Comparison of ENCODE assay signal across 16 mouse cellular contexts in genomic region chr19:56599996-56600395, GRCm38 (mm10). TPM values are rescaled to one million over a fixed set of nuclear protein-coding genes. Genes with fewer than 3 reads are reported as not detected.
DNase-seq lines count a peak whose midpoint lies in the region; ATAC-seq lines count a peak whose summit lies in the region.
"Had no signal": no experiment of that assay in that cellular context is flagged by ENCODE, and none has a peak within 500 bp of the region (broad histone marks: within the 10 kb centered on the region; RNA-seq: fewer than 3 reads in every experiment).

No protein-coding gene starts in this region.

- H3K4me3 ChIP-seq in heart, embryonic 15.5 days = no peak overlapping the region
- no peak overlapping the region for H3K4me3 ChIP-seq in heart, embryonic 10.5 days
- H3K4me3 ChIP-seq: embryonic facial prominence, embryonic 13.5 days; midbrain, embryonic 15.5 days had no signal

- no peak for ATAC-seq in heart, embryonic 15.5 days (replicated peaks; ENCODE audit: insufficient number of reproducible peaks, insufficient read depth, low FRiP score, low read depth)
- ATAC-seq: midbrain, embryonic 15.5 days had no signal

- H3K4me2 ChIP-seq in heart, embryonic 15.5 days = no peak overlapping the region
- H3K4me2 ChIP-seq: embryonic facial prominence, embryonic 13.5 days; midbrain, embryonic 15.5 days had no signal

- H3K27me3 ChIP-seq in heart, embryonic 15.5 days = no peaks in the 10 kb centered on the region
- H3K27me3 ChIP-seq in heart, embryonic 10.5 days (ENCODE audit: insufficient read depth, poor library complexity, severe bottlenecking) = no peaks in the 10 kb centered on the region
- H3K27me3 ChIP-seq: embryonic facial prominence, embryonic 13.5 days; midbrain, embryonic 15.5 days had no signal

- H3K4me1 ChIP-seq in heart, embryonic 15.5 days (replicated peaks) = peaks cover 42% of the 10 kb centered on the region
- H3K4me1 ChIP-seq in heart, embryonic 10.5 days = peaks cover 20% of the 10 kb centered on the region
- H3K4me1 ChIP-seq: embryonic facial prominence, embryonic 13.5 days; midbrain, embryonic 15.5 days had no signal

- no peak for DNase-seq in heart, embryonic 10.5 days (ENCODE audit: low spot score)
- peak; percentile 54 to 58 for DNase-seq in kidney, postnatal 4 days
- no peak for DNase-seq in kidney, postnatal 25 days
- DNase-seq in urinary bladder, postnatal 14 days (ENCODE audit: low spot score) = peak; percentile 37
- DNase-seq in urinary bladder, postnatal 25 days (ENCODE audit: low spot score) = no peak
- DNase-seq in cerebellum, postnatal 4 days (ENCODE audit: low spot score in 2 of 2) = no peak
- no peak for DNase-seq in B cell, adult 2 months
- DNase-seq: cerebellum, postnatal 25 days; gastrocnemius, postnatal 36 days; layer of hippocampus, adult 9-11 months; retina, postnatal 1 day had no signal

- no peaks in the 10 kb centered on the region for H3K9me3 ChIP-seq in heart, embryonic 15.5 days (replicated peaks)
- no peaks in the 10 kb centered on the region for H3K9me3 ChIP-seq in heart, embryonic 10.5 days
- H3K9me3 ChIP-seq: embryonic facial prominence, embryonic 13.5 days; G1E; midbrain, embryonic 15.5 days had no signal

- H3K9ac ChIP-seq in heart, embryonic 15.5 days = no peak overlapping the region
- H3K9ac ChIP-seq: embryonic facial prominence, embryonic 13.5 days; midbrain, embryonic 15.5 days had no signal

- H3K36me3 ChIP-seq in heart, embryonic 15.5 days = peaks cover 31% of the 10 kb centered on the region
- H3K36me3 ChIP-seq in heart, embryonic 10.5 days = peaks cover 45% of the 10 kb centered on the region

- WGBS in heart, embryonic 15.5 days = 32% methylated on average over 3 of the region's 3 CpGs
- WGBS in heart, embryonic 10.5 days = 90% methylated on average over 3 of the region's 3 CpGs

- peak overlapping the region; percentile 68 for H3K27ac ChIP-seq in heart, embryonic 15.5 days
- H3K27ac ChIP-seq in heart, embryonic 10.5 days = no peak overlapping the region
- H3K27ac ChIP-seq: embryonic facial prominence, embryonic 13.5 days; macrophage; midbrain, embryonic 15.5 days had no signal

RNA-seq across cellular contexts. Expression of gene Nhlrc2, which starts 51.9 kb away (rescaled TPM):
- 14.4 and 14.9 TPM in 2 replicates for polyA plus RNA-seq in heart, embryonic 15.5 days (2015; fragmentation: Nextera tagmentation; extraction: Ambion mirVana)
- polyA plus RNA-seq in heart, embryonic 10.5 days (2016; fragmentation: Nextera tagmentation; extraction: Ambion mirVana) = 13.9 and 16.8 TPM in 2 replicates

RNA-seq across cellular contexts. Expression of gene Dclre1a, which starts 52.0 kb away (rescaled TPM):
- polyA plus RNA-seq in heart, embryonic 15.5 days (2015; fragmentation: Nextera tagmentation; extraction: Ambion mirVana) = 13.9 and 14.3 TPM in 2 replicates
- 16.3 and 16.5 TPM in 2 replicates for polyA plus RNA-seq in heart, embryonic 10.5 days (2016; fragmentation: Nextera tagmentation; extraction: Ambion mirVana)

Comparison
In these comparisons a context has a peak if more than half of its experiments do, and no peak if none do; other contexts are left out.
1. DNase-seq: peak in kidney, postnatal 4 days (2 of 2) and urinary bladder, postnatal 14 days (single experiment); none in heart, embryonic 10.5 days (single experiment), kidney, postnatal 25 days (0 of 2), urinary bladder, postnatal 25 days (single experiment), cerebellum, postnatal 4 days (0 of 2) and B cell, adult 2 months (0 of 2).